ENCODE assay signal across 8 mouse cellular contexts in genomic region chr2:119802767-119803617, GRCm38 (mm10). TPM values are rescaled to one million over a fixed set of nuclear protein-coding genes. Genes with fewer than 3 reads are reported as not detected.
DNase-seq lines count a peak whose midpoint lies in the region; ATAC-seq lines count a peak whose summit lies in the region.

No protein-coding gene starts in this region.

- peaks cover 27% of the 10 kb centered on the region for H3K4me1 ChIP-seq in heart, embryonic 16.5 days (ENCODE audit: control insufficient read depth, insufficient read depth, low read length)
- H3K4me1 ChIP-seq in hindbrain, embryonic 15.5 days (replicated peaks), result peaks cover 63% of the 10 kb centered on the region
- peaks cover 64% of the 10 kb centered on the region for H3K4me1 ChIP-seq in stomach, embryonic 16.5 days (ENCODE audit: control insufficient read depth, insufficient read depth, low read length)

- ATAC-seq in heart, embryonic 16.5 days (replicated peaks; ENCODE audit: extremely low read depth, insufficient read depth, low FRiP score), result peak; percentile 29
- ATAC-seq in hindbrain, embryonic 15.5 days (ENCODE audit: low FRiP score, low read depth), result peak; percentile 57
- peak; percentile 76 for ATAC-seq in stomach, embryonic 16.5 days (ENCODE audit: insufficient read depth, low FRiP score)

- H3K36me3 ChIP-seq in heart, embryonic 16.5 days (ENCODE audit: control insufficient read depth, insufficient read depth), result no peaks in the 10 kb centered on the region
- 0 out of 2 replicates have a peak, but pooled peaks cover 4% of the 10 kb centered on the region for H3K36me3 ChIP-seq in hindbrain, embryonic 15.5 days
- H3K36me3 ChIP-seq in stomach, embryonic 16.5 days (ENCODE audit: control insufficient read depth, insufficient read depth, low read length), result no peaks in the 10 kb centered on the region; the same call in 1 of the 2 replicates

- no peak overlapping the region for H3K4me3 ChIP-seq in heart, embryonic 16.5 days (ENCODE audit: low read length)
- no peak overlapping the region for H3K4me3 ChIP-seq in hindbrain, embryonic 15.5 days
- H3K4me3 ChIP-seq in stomach, embryonic 16.5 days (replicated peaks; ENCODE audit: low read length), result no peak overlapping the region

- no peaks in the 10 kb centered on the region for H3K9me3 ChIP-seq in heart, embryonic 16.5 days (replicated peaks; ENCODE audit: control insufficient read depth, low read length)
- no peaks in the 10 kb centered on the region for H3K9me3 ChIP-seq in hindbrain, embryonic 15.5 days
- no peaks in the 10 kb centered on the region for H3K9me3 ChIP-seq in stomach, embryonic 16.5 days (replicated peaks; ENCODE audit: control insufficient read depth, low read length)

- no peak overlapping the region for H3K27ac ChIP-seq in heart, embryonic 16.5 days (ENCODE audit: low read length)
- 0 out of 2 replicates have a peak overlapping the region, but pooled peaks have one; percentile 8 for H3K27ac ChIP-seq in hindbrain, embryonic 15.5 days (replicated peaks)
- H3K27ac ChIP-seq in stomach, embryonic 16.5 days (ENCODE audit: low read length), result peak overlapping the region; percentile 69

- H3K4me2 ChIP-seq in heart, embryonic 16.5 days (ENCODE audit: low read depth, low read length), result no peak overlapping the region
- no peak overlapping the region; the same call in 1 of the 2 replicates for H3K4me2 ChIP-seq in hindbrain, embryonic 15.5 days
- 0 out of 2 replicates have a peak overlapping the region, but pooled peaks have one; percentile 18 for H3K4me2 ChIP-seq in stomach, embryonic 16.5 days (ENCODE audit: low read depth, low read length)

- WGBS in heart, embryonic 16.5 days, result 63% methylated on average over 10 of the region's 10 CpGs
- WGBS in hindbrain, embryonic 15.5 days, result 27% methylated on average over 10 of the region's 10 CpGs
- 61% methylated on average over 10 of the region's 10 CpGs for WGBS in stomach, embryonic 16.5 days

- no peak for DNase-seq in heart, adult 9 months (ENCODE audit: low spot score in 2 of 2)
- peak; percentile 30 for DNase-seq in urinary bladder, postnatal 14 days (ENCODE audit: low spot score)
- no peak for DNase-seq in urinary bladder, postnatal 36 days (ENCODE audit: low spot score in 2 of 2)
- DNase-seq in MN1 (ENCODE audit: low spot score), result no peak
- DNase-seq in cerebellum, postnatal 36 days, result no peak

- H3K27me3 ChIP-seq in heart, embryonic 16.5 days (ENCODE audit: control insufficient read depth, insufficient read depth, low read length), result 0 out of 2 replicates have a peak, but pooled peaks cover 2% of the 10 kb centered on the region
- peaks cover 8% of the 10 kb centered on the region; the same call in 1 of the 2 replicates for H3K27me3 ChIP-seq in hindbrain, embryonic 15.5 days
- H3K27me3 ChIP-seq in stomach, embryonic 16.5 days (ENCODE audit: control insufficient read depth, insufficient read depth, low read length), result no peaks in the 10 kb centered on the region

- no peak overlapping the region for H3K9ac ChIP-seq in heart, embryonic 16.5 days (ENCODE audit: low read length)
- no peak overlapping the region for H3K9ac ChIP-seq in hindbrain, embryonic 15.5 days
- peak overlapping the region; percentile 57 for H3K9ac ChIP-seq in stomach, embryonic 16.5 days (ENCODE audit: low read length)

RNA-seq across cellular contexts. Expression of gene Tyro3, which starts 5.5 kb away (rescaled TPM):
- polyA plus RNA-seq in heart, embryonic 16.5 days (2015; fragmentation: Nextera tagmentation; extraction: Ambion mirVana), result 5.1 and 8.0 TPM in 2 replicates
- 27.1 and 27.7 TPM in 2 replicates for polyA plus RNA-seq in hindbrain, embryonic 15.5 days (2015; fragmentation: Nextera tagmentation; extraction: Ambion mirVana)
- polyA plus RNA-seq in stomach, embryonic 16.5 days (2015; fragmentation: Nextera tagmentation; extraction: Ambion mirVana), result 26.7 and 31.1 TPM in 2 replicates

RNA-seq across cellular contexts. Expression of gene Rpap1, which starts 15.7 kb away (rescaled TPM):
- polyA plus RNA-seq in heart, embryonic 16.5 days (2015; fragmentation: Nextera tagmentation; extraction: Ambion mirVana), result 17.2 and 18.3 TPM in 2 replicates
- polyA plus RNA-seq in hindbrain, embryonic 15.5 days (2015; fragmentation: Nextera tagmentation; extraction: Ambion mirVana), result 18.6 and 19.6 TPM in 2 replicates
- 26.1 and 26.7 TPM in 2 replicates for polyA plus RNA-seq in stomach, embryonic 16.5 days (2015; fragmentation: Nextera tagmentation; extraction: Ambion mirVana)

RNA-seq across cellular contexts. Expression of gene Ltk, which starts 42.8 kb away (rescaled TPM):
- 0.22 TPM in 1 of 2 replicates, not detected in the other for polyA plus RNA-seq in heart, embryonic 16.5 days (2015; fragmentation: Nextera tagmentation; extraction: Ambion mirVana)
- 2.1 and 2.2 TPM in 2 replicates for polyA plus RNA-seq in hindbrain, embryonic 15.5 days (2015; fragmentation: Nextera tagmentation; extraction: Ambion mirVana)
- 1.7 and 2.1 TPM in 2 replicates for polyA plus RNA-seq in stomach, embryonic 16.5 days (2015; fragmentation: Nextera tagmentation; extraction: Ambion mirVana)
